Mouse (Mus musculus): Measurements from ENCODE around the gene Cyb561a3. TPM values are rescaled to one million over a fixed set of nuclear protein-coding genes. Genes with fewer than 3 reads are reported as not detected.

The Cyb561a3 gene
- polyA plus RNA-seq, 1 experiment = 113 TPM

DNA sequence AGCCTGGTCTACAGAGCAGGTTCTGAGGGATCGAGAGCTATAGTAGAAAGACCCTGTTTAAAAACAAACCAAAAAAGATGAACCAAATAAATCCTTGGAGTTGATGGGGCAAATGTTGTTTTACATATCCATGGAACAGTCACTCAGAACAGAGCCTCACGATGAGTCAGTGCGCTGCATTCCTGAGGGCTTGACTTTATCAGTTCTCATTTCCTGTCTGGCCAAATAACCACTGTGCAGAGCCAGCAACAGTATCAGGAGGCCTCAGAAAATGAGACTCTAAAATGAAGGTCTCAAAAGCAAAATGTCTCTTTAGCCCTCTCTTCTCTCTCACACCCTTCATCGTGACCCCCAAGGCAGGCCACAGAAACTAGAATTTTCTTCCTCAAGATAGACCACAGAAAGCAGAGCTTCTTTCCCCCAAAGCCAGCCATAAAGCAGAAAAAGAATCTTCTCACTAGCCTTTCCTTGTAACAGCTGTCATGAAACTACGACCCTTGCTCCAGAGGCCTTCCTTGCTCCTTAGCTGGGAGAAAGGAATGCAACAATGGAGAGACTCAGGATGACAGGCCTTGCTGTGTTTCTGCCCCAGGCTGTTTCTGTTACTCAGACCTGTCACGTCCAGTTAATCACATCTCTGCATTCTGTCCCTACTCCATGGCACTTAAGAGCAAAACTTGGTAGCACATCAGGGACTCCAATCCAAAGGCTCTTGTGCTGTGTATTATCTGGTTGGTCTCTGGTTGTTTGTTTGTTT, 15.2 kb upstream of the Cyb561a3 start:
- TF ChIP-seq CTCF (IDR thresholded peaks at IDR 0.05; ENCODE audit: insufficient read depth, low read length) (no peak), POLR2A (IDR thresholded peaks at IDR 0.05; ENCODE audit: borderline replicate concordance, extremely low read depth, low read depth, low read length) (no peak)
- DNase-seq = no peak
- H3K4me1 ChIP-seq (ENCODE audit: control insufficient read depth, insufficient read depth, low read length) = no peaks in the 10 kb centered on the region; the same call in 1 of the 2 replicates
- no peak overlapping the region for H3K4me3 ChIP-seq (replicated peaks; ENCODE audit: extremely low read depth, low read depth, low read length)
- WGBS = 37% methylated on average over 6 of the region's 6 CpGs

GRCm38 (mm10) chr19:10562351-10562750, 14.6 kb upstream of the Cyb561a3 start:
- 65% methylated on average over 5 of the region's 5 CpGs for WGBS
- no peak for DNase-seq
- TF ChIP-seq POLR2A (IDR thresholded peaks at IDR 0.05; ENCODE audit: borderline replicate concordance, extremely low read depth, low read depth, low read length) (no peak), CTCF (IDR thresholded peaks at IDR 0.05; ENCODE audit: insufficient read depth, low read length) (no peak)
- H3K4me3 ChIP-seq (replicated peaks; ENCODE audit: extremely low read depth, low read depth, low read length) = no peak overlapping the region
- H3K4me1 ChIP-seq (ENCODE audit: control insufficient read depth, insufficient read depth, low read length) = no peaks in the 10 kb centered on the region; the same call in 1 of the 2 replicates

- no peak for DNase-seq
- TF ChIP-seq CTCF (IDR thresholded peaks at IDR 0.05; ENCODE audit: insufficient read depth, low read length) (no peak), POLR2A (IDR thresholded peaks at IDR 0.05; ENCODE audit: borderline replicate concordance, extremely low read depth, low read depth, low read length) (no peak)
- 78% methylated on average over 6 of the region's 6 CpGs for WGBS
- H3K4me1 ChIP-seq (ENCODE audit: control insufficient read depth, insufficient read depth, low read length) = no peaks in the 10 kb centered on the region; the same call in 1 of the 2 replicates
- H3K4me3 ChIP-seq (replicated peaks; ENCODE audit: extremely low read depth, low read depth, low read length) = no peak overlapping the region
These were observed 12.7 kb upstream of the Cyb561a3 start for GRCm38 (mm10) chr19:10564278-10564677.

DNA sequence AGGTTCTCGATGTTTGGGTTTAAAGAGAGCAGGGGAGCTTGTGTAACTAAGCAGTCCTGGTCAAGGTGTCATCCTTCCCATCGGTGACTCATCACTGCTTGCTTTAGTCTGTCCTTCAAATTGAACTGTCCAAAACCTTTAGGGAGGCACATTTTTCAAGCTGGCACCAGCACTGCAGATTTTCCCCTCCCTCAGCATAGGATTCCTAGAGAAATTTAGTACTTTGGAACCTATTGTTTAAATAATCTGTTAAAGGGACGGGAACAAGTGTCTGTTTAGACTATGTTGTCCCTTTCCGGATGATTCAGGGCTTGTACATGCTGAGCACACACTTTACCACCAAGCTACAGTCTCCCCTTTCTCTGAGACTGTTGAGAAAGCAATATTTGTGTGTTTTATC, 11.8 kb upstream of the Cyb561a3 start:
- DNase-seq = no peak
- Histone ChIP-seq H3K4me3 (replicated peaks; ENCODE audit: extremely low read depth, low read depth, low read length) (no peak overlapping the region), H3K4me1 (ENCODE audit: control insufficient read depth, insufficient read depth, low read length) (no peaks in the 10 kb centered on the region; the same call in 1 of the 2 replicates)
- TF ChIP-seq CTCF (IDR thresholded peaks at IDR 0.05; ENCODE audit: insufficient read depth, low read length) (no peak), POLR2A (IDR thresholded peaks at IDR 0.05; ENCODE audit: borderline replicate concordance, extremely low read depth, low read depth, low read length) (no peak)
- whole genome bisulfite sequencing = 41% methylated on average over 4 of the region's 4 CpGs

DNA sequence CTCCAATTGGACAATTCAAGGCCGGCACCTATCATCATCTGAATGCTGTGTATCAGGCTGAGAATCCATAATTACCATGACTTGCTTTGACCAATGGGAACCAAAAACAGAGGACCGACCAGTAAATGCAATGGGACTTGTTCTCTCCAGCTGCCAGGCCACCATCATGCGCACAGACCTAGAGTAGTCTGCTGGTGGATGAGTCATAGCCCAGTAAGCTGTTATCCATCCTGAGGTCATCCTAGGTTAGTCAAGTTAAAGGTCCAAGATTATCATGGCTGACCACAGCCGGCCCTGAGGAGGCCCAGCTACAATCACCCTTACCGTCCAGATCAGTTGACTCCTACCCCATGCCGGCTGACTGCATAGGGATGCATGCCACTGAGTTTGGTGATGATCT, 7.3 kb upstream of the Cyb561a3 start:
- TF ChIP-seq CTCF (IDR thresholded peaks at IDR 0.05; ENCODE audit: insufficient read depth, low read length) = no peak
- no peak for TF ChIP-seq POLR2A (IDR thresholded peaks at IDR 0.05; ENCODE audit: borderline replicate concordance, extremely low read depth, low read depth, low read length)
- 94% methylated on average over 6 of the region's 6 CpGs for WGBS
- Histone ChIP-seq H3K4me1 (ENCODE audit: control insufficient read depth, insufficient read depth, low read length) (no peaks in the 10 kb centered on the region), H3K4me3 (replicated peaks; ENCODE audit: extremely low read depth, low read depth, low read length) (no peak overlapping the region)
- no peak for DNase-seq

DNA sequence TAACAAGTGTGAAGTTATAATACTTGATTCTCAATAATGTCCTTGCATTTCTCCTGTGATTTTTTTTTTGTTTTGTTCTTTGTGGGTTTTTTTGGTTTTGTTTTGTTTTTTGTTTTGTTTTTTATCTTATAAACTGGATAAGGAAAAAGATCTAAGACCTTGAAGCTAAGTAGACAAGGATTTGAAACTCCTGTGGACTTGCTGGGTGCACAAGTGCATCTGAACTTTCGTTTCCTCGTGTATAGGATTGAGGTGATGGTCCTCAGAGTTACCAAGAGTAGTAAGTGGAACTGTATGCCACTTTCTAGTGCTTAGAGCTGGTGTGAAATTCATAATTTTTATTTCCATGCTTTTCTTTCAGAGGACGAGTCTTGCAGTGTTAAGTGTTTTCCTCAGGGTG, 3.1 kb downstream of the Cyb561a3 start:
- Histone ChIP-seq H3K4me1 (ENCODE audit: control insufficient read depth, insufficient read depth, low read length) (no peaks in the 10 kb centered on the region; the same call in 1 of the 2 replicates), H3K4me3 (replicated peaks; ENCODE audit: extremely low read depth, low read depth, low read length) (no peak overlapping the region)
- 74% methylated on average over 3 of the region's 3 CpGs for WGBS
- TF ChIP-seq CTCF (IDR thresholded peaks at IDR 0.05; ENCODE audit: insufficient read depth, low read length) = no peak
- no peak for TF ChIP-seq POLR2A (IDR thresholded peaks at IDR 0.05; ENCODE audit: borderline replicate concordance, extremely low read depth, low read depth, low read length)
- no peak for DNase-seq

DNA sequence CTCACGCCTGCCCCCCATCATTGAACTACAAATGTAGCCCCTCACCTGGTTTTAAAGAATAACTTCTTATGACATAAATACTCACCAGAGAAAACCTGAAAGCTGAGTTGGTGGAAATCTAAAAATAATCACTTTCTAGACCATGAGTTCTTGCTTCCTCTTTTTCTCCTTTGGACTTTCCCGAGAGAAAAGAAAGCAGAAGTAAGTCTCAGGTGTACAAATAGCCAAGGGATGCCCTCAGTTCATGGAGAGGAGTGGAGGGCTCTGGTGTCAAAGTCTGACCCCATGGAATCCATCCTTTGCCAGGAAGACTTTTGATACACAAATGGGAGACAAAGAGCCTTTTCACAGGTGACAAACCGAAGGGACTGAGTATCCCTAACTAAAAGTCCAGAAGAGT, 3.8 kb downstream of the Cyb561a3 start:
- no peak overlapping the region for H3K4me3 ChIP-seq (replicated peaks; ENCODE audit: extremely low read depth, low read depth, low read length)
- DNase-seq = no peak
- no peaks in the 10 kb centered on the region; the same call in 1 of the 2 replicates for H3K4me1 ChIP-seq (ENCODE audit: control insufficient read depth, insufficient read depth, low read length)
- WGBS = 71% methylated on average over 3 of the region's 3 CpGs
- TF ChIP-seq CTCF (IDR thresholded peaks at IDR 0.05; ENCODE audit: insufficient read depth, low read length) (no peak), POLR2A (IDR thresholded peaks at IDR 0.05; ENCODE audit: borderline replicate concordance, extremely low read depth, low read depth, low read length) (no peak)

DNA sequence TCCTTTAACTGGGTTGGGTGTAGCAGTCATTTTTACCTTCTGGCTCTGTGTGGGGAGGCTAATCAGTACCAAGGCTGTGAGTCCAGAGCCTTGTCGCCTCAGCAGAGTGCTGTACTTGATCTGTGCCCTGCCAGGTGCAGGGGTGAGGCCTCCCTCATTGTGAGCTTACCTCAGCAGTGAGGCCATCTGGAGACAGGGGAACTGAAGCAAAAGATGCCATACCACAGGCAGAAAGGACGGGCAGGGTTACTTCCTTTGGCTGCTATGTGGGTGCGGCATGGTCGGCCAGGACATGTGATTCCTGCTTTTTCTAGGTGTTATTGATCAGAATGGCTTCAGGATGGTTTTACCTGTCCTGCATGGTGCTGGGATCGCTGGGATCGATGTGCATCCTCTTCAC, 5.0 kb downstream of the Cyb561a3 start:
- H3K4me1 ChIP-seq (ENCODE audit: control insufficient read depth, insufficient read depth, low read length) = no peaks in the 10 kb centered on the region; the same call in 1 of the 2 replicates
- WGBS = 72% methylated on average over 6 of the region's 6 CpGs
- no peak overlapping the region for H3K4me3 ChIP-seq (replicated peaks; ENCODE audit: extremely low read depth, low read depth, low read length)
- TF ChIP-seq POLR2A (IDR thresholded peaks at IDR 0.05; ENCODE audit: borderline replicate concordance, extremely low read depth, low read depth, low read length) = no peak
- no peak for TF ChIP-seq CTCF (IDR thresholded peaks at IDR 0.05; ENCODE audit: insufficient read depth, low read length)
- DNase-seq = no peak

DNA sequence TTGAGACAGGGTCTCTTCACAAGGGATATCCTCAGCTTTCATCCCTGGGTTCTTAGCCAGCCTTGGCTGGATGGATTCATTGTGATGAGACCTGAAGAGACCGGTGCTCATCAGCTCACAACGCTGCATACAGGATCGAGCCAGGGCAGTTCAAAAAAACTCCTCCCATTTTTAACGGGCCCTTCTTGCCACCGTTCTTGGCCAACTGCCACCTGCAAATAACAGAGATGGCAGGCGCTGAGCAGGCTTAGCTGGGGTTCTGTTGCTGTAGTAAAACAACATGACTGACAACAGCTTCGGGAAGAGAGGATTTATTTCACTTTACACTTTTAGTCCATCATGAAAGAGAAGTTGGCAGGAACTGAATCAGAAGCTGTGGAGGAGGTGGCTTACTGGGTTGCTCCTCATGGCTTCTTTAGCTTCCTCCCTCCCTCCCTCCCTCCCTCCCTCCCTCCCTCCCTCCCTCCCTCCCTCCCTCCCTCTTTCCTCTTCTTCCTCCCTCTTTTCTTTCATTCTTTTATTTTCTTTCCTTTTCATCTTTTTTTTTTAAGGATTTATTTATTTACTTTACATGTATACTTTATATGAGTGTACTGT, 6.7 kb downstream of the Cyb561a3 start:
- Histone ChIP-seq H3K4me3 (replicated peaks; ENCODE audit: extremely low read depth, low read depth, low read length) (no peak overlapping the region), H3K4me1 (ENCODE audit: control insufficient read depth, insufficient read depth, low read length) (no peaks in the 10 kb centered on the region; the same call in 1 of the 2 replicates)
- TF ChIP-seq CTCF (IDR thresholded peaks at IDR 0.05; ENCODE audit: insufficient read depth, low read length) (no peak), POLR2A (IDR thresholded peaks at IDR 0.05; ENCODE audit: borderline replicate concordance, extremely low read depth, low read depth, low read length) (no peak)
- DNase-seq = no peak
- WGBS = 47% methylated on average over 7 of the region's 7 CpGs

DNA sequence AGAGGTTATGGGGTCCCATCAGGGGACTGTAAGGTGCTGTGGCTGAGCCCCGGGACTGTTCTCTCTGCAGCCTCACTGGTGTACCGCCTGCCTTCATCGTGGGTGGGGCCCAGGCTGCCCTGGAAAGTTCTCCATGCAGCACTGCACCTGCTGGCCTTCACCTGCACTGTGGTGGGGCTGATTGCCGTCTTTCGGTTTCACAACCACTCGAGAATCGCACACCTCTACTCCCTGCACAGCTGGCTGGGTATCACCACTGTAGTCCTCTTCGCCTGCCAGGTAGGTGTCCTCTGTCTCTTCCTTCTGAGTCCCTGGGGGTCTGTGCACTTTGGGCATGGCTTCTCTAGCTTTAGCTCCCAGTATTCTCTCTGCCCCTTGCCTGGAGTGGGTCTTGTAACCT, 8.1 kb downstream of the Cyb561a3 start:
- 79% methylated on average over 8 of the region's 8 CpGs for WGBS
- Histone ChIP-seq H3K4me3 (replicated peaks; ENCODE audit: extremely low read depth, low read depth, low read length) (no peak overlapping the region), H3K4me1 (ENCODE audit: control insufficient read depth, insufficient read depth, low read length) (no peaks in the 10 kb centered on the region)
- no peak for TF ChIP-seq POLR2A (IDR thresholded peaks at IDR 0.05; ENCODE audit: borderline replicate concordance, extremely low read depth, low read depth, low read length)
- no peak for TF ChIP-seq CTCF (IDR thresholded peaks at IDR 0.05; ENCODE audit: insufficient read depth, low read length)
- DNase-seq = no peak

Measured in lung, adult 2 months (tissue).